Mouse (Mus musculus) brain, embryonic 18.5 days (tissue): ENCODE data around the gene Wdr59.

ENCODE experiments used
- DNase-seq: peaks from one replicate; pipeline ENCODE4 v3.0.0-alpha.2; 2012; ENCODE audit warnings: low read depth, low spot score

The Wdr59 gene

DNA sequence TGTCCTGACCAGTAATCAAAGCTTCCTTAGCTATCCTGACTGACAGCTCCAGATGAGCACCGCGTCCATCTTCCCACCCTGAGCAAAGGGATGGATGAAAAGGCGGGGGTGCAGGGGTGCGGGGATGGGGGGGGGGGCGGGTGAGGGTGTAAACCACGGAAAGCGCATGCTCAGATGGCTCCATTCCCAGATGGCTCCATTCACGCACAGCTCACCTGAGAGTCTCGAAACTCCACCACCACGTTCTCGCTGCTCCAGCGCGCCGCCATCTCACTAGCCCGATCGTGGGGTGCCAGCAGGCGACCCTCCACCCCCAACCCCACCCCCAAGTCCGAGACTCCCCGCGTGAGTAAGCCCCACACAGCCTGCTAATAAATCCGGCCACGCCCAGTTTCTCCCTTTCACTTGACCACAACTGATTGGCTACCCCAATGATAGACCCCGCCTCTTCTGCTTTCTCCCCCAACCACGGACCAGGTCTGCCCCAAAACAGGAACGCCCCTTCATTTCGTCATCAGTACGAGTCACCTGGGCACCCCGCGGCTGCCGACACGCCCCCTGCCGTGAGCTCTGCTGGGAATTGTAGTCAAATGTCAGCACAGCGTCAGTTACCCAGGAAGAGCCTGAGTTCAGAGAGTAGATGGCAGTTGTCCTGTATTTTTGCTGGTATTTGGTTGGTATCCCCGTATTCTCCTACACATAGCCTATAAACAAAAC lies at the start of gene Wdr59:
Gene Wdr59, minus strand, starts transcription at position 380 of the 717 bp plus-strand sequence.
- peak; percentile 95 for DNase-seq

DNA sequence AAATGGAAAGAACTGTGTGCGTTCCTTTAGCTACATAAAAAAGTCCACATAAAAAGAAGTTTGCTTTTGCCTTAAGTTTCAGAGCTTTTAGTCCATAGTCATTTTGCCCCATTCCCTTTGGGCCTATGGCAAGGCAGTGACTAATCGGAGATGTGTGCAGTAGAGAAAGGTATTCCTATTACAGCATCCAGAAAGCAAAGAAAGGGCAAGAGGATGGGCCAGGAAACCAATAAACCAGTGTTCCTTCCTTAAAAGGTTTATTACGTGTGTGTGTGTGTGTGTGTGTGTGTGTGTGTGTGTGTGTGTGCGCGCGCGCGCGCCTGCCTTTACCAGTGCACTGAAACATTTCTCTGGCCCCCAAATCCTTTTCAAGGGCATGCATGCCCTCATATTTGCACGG lies 49.8 kb upstream of the Wdr59 start:
- no peak for DNase-seq

DNA sequence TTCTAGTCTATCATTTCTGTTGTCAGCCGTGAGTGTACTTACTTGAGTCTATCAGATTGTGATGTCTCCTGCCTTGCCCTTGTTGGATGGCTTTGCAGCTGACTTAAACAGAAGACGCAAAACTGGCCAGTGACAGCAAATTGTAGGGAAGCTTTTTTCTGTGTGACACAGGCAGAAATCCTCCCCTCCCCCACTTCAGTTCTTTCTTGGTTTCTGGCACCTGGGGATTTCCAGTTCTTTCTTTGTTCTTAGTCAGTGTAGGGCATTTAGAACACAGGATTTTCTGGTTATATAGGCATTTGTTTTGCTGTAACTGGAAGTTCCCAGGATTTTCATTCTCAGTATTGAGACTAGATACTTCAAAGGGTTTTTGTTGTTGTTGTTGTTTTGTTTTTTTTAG lies 48.5 kb upstream of the Wdr59 start:
- no peak for DNase-seq

DNA sequence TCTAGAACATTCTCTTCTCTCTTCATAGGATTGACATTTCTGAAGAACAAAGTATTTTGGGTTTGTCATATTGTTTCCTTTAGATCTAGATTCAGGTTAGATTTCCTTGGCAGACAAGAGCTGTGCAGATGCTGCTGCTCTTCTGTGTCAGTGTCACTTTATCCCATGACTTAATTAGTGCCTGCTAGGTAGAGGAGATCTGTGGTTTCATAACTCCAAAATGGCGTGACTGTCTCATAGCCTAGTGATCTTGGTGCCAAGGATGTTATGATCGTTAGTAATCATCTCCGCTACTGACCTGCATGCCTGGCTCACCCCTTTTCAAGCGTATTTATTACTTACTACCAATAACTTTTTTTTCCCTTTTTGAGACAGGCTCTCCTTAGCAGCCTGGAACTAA lies 48.0 kb upstream of the Wdr59 start:
- no peak for DNase-seq

DNA sequence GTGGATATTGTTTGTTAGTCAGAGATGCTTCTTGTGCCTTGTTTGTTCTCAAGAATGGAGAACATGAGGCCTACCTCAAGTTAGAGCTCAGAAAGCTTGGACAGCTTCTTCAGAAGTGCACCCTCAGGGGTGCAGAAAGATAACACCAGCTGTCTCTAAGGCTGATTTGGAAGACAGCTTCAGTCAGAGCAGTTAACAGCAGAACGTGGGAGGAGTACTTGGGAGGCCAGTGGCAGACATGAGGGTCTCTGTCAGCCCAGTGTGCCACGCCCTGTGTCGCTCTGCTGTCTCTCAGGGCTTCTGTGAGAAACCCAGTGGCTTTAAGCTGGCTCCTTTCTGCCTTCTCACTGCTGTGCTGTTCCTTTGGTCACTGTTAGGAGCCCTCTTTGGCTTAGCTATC lies 46.1 kb upstream of the Wdr59 start:
- DNase-seq: no peak

DNA sequence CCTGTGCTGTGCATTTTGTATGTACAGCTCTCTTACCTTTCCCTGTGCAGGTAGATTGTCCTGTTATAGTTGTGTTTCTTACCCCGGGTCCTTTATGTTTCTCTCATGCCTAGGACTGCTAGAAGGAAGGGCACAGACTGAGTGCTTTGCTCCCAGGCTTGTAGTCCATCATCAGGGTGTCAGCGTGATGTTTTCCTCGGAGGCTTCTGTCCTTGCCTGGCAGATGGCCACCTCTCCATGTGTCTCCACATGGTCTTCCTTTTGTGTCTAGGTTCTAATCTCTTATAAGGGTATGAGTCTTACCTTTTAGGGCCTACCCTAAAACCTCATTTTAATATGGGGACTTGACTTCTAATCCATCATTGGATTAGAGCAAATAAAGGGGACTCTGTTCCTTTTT lies 45.7 kb upstream of the Wdr59 start:
- no peak for DNase-seq

DNA sequence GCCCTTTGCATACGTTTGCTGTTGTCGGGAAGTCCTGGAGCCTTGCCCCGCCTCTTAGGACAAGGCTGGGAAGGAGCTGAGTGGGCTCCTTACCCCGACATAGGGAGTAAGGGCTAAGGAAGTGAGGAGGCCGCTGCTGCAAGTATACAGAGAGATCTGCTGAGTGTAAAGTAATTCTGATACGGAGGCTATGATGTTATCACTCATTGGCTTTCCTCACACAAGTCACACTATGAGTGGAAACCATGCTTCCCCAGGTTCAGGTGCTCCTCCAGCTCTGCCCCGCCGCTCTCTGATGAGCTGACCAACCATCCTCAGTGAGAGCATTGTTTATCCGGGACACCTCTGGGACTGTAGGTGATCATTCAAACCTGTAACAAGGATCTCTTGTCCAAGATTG lies 44.4 kb upstream of the Wdr59 start:
- DNase-seq: no peak

DNA sequence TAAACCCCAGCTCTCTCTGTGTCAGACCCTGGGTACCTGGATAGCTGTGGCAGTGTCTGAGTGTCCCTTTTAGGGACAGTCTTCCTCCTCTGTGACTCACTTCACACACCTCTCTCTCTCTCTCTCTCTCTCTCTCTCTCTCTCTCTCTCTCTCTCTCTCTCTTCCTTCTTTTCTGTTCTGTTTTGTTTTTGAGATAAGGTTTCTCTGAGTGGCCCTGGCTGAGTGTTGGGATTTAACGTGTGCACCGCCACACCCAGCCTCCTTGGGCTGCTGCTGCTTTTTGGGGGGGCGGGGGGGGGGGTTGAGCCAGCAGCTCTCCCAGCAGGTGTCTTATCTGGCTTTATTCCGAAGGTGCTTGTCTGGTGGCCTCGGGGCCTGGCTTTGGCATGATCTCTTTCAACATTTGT lies 43.9 kb upstream of the Wdr59 start:
- DNase-seq: no peak

DNA sequence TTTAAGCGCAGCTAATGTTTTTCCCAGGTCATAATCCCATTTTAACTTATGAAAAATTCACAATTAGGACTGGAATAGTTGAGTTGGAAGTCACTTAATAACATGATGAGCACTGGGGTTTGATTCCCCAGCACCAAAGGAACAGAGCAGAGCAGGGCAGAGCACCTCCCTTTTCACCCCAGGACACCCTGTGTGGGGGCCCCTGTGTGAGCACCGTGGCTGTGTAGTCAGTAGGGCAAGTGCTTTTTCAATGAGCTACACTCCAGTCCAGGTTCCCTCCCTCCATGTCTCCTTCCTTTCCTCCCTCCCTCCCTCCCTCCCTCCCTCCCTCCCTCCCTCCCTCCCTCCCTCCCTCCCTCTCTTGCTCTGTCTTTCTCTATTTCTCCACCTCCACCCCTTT lies 42.2 kb upstream of the Wdr59 start:
- no peak for DNase-seq

DNA sequence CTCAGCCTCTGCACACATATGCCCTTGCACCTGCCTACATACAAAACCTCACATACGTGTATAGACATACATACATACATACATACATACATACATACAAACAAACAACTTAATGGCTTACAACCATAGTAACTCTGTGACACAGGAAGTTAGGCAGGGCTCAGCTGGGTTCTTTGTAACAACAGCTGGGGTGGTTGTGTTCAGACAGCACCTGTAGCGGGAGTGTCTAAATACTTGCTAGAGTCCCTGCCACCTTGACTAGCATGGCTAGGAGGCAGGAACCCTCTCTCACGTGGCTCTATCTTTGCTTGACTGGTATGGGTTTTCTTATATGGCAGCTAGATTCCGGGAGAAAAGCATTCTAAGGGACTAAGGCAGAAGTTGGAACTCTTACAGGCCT lies 41.8 kb upstream of the Wdr59 start:
- DNase-seq: no peak

DNA sequence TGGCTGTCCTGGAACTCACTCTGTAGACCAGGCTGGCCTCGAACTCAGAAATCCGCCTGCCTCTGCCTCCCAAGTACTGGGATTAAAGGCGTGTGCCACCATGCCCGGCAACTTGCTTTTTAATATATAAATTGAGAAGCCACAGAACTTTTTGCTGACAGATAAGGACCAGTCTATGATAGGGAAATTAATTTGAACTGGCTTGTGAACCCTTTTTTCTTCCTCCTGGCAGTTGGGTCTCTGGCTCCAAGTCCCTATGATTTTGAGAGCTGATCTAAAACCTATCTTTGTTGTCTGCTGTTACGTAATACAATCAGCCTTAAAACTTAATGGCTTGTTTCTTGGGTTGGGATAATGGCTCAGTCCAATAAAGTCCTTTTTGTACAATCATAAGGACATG lies 41.2 kb upstream of the Wdr59 start:
- DNase-seq: no peak

DNA sequence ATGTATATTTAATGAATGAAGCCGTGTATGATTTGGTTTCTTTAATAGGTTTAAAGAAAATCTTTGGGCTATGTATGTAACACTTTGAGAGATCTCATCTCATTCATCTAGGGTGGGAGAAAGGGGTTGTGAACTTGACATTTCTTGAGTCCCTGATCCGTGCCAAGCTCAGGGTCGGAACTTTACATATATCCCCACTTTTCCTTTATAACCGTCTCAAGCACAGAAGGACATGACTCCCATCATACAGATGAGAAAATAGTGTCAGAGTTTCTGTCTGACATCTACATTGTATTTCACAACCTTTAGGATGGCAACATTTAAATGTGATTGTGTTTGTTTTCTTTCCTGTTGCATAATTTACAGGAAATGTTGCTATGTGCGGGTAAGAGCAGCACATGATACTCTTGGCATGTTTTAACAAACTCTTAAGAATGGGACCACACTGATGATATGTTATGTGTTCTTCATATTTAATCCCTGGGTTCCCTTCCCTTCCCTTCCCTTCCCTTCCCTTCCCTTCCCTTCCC lies 40.4 kb upstream of the Wdr59 start:
- no peak for DNase-seq

DNA sequence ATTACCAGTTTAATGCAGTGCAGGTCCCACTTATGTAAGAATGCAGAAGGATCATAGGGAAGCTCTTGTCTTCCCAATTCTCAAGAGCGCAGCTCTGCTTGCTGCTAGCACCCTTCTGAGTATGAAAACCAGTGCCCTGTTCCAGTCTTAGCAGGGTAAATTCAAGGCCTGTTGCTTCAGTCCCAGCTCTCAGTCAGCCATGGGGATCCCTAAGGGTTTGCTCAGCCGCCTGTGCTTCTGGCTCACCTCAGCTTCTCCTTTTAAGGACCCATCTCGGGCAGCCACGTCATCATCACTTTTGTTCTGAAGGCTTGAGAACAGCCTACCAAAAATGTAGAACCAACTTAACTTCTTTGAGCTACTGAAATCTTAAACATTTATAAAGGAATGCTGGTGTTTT lies 39.9 kb upstream of the Wdr59 start:
- DNase-seq: no peak

DNA sequence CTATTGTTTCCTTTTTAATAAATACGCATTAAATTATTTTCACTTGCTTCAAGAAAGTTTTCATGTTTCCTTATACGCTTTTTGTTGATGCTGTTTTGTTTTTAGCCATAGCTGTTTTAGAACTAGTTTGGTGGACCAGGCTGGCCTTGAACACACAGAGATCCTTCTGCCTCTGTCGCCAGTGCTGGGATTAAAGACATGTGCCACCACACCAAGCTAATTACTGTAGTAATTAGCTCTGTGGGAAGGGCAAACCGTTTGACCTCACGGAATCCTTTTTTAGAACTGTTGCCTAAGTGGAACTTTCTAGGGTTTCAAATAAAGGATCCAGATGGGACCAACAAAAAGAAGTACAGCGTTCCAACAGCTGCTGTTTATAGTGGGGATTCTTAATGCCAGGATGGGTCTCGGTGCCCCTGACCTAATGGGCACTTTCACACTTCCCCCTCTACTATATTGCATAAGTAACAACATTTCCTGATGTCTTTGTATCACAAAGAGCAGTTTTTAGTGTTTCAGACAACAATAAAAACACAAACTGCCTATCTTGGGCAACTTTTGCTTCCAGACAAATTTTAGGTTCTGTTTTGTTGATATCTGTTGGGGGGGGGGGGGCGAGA lies 29.7 kb upstream of the Wdr59 start:
- DNase-seq: no peak

DNA sequence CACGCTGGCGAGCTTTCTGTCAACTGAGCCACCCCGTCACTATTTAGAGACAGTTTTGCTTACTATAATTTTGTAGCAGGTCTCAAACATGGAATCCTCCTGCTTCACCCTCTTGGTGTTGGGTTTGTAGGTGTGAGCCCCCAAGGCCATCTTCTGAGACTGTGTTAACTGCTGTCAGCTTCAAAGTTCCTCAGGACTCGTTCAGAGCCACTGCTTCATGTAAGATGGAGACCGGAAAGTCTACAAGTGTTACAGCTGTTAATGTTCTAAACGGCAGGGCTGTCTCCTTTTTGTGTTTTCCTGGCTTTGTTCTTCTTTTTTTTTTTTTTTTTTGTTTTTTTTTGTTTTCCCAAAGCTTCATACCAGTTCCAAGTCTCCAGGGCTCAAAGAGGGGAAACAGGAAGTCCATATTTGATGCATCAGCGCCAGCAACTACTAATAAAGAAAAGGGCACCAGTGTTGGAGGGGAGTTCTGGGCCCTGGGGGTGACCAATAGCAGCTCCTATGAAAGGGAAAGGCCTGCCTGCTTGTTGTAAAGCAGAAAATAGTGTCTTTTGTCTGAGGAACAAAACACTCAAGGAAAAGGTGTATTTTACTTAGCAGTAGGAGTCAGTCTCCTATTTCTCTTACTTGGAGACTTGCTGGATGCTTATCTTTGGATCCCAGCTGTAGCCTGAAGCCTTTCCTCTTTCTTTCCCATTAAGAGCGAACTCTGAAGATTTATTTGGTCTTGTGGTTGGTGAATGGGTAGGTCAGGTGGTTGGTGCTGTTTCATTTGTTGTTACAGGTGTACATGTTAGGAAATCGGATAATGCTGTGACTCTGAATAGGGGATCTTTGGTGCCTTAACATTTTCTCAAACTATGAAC lies 28.3 kb upstream of the Wdr59 start:
- DNase-seq: no peak

DNA sequence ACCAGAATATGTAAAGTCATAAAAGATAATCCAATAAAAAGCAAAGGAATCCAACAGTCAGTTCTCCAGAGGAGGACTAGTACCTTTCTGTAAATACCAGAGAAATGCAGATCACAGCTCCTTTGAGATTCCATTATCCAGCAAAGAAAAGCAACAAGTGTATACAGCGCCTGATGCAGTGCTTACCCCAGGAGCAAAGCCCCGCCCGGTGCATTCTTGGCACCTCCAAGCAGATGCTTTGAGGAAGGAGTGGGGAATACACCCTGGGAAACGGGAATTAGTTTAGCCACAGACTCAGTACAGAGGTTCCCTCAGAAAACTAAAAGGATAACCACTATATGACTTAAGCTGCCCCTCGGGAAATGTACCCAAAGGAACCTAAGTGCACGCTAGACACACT lies 26.3 kb upstream of the Wdr59 start:
- no peak for DNase-seq

DNA sequence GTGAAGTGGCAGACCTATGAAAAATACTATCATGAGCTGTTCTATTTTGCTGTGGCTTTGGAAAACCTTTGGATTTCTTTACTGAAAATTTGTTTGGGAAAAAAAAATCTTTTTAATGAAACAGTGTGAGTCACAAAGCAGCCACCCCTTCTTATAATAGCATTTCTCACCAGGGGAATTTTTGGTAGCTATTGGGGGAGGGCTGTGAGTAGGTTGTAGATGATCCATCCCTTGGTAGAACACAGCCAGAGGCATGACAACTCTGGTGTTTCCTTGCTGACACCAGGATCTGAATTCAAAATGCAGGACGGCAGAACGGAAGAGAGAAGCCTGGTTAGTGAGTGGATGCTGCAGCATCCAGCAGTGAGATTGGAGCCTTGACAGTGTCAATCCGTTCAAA lies 25.3 kb upstream of the Wdr59 start:
- no peak for DNase-seq

DNA sequence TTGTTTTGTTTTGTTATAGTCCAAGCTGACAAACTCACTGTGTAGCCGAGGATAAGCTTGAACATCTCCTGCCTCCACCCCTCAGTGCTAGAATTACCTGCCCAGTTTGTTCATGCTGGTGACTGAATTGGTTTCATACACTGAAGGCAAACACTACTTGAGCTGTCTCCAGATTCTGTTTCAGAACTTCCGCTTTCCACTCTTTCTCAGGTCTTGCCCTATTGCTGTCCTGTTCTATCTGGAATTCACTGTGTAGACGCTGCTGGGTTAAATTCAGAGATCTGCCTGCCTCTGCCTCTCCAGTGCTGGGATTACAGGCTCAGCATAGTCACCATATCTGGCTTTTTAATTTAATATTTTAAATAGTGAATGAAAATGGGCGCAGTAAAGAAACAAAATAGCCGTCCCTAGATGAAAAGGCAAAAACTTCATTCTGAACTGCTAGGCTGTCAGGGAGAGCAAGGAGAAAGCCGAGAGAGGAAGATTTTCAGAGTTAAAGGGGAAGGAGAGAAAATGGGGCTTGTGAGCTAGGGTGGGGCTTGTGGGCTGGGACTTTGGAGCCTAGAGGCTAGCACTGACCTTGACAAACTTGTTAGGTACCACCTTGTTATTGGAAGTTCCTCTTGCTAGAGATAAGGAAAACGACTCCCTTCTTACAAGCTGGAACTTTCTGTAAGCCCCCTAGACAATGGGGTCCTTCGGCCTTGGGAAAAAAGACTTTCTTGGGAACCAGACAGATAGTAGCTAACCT lies 23.7 kb upstream of the Wdr59 start:
- DNase-seq: no peak

DNA sequence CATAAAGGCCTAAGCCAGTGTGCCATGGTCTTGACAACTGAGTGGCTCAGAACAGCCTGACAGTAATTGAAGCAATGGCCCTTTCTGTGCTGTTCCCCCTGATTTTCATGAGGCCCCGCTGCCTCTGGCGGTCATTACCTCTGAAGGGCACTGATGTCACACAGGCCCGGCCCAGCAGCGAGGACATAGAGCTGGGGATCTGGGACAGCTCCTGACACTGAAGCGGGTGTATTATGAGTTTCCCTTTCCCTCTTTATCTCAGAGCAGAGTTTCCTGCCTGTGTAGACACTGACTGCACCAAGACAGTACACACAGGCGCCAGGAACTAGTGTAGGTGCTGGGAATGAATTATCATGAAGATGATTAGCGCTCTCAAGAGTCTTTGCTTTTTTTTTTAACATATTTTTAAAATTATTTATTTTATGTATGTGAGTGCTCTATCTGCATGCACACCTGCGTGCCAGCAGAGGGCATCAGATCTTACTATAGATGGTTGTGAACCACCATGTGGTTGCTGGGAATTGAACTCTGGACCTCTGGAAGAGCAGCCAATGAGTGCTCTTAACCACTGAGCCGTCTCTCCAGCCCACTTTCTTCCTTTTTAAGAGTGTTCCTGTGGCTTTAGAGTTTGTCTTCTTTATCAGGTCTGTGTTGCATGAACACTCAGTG lies 22.0 kb upstream of the Wdr59 start:
- no peak for DNase-seq

DNA sequence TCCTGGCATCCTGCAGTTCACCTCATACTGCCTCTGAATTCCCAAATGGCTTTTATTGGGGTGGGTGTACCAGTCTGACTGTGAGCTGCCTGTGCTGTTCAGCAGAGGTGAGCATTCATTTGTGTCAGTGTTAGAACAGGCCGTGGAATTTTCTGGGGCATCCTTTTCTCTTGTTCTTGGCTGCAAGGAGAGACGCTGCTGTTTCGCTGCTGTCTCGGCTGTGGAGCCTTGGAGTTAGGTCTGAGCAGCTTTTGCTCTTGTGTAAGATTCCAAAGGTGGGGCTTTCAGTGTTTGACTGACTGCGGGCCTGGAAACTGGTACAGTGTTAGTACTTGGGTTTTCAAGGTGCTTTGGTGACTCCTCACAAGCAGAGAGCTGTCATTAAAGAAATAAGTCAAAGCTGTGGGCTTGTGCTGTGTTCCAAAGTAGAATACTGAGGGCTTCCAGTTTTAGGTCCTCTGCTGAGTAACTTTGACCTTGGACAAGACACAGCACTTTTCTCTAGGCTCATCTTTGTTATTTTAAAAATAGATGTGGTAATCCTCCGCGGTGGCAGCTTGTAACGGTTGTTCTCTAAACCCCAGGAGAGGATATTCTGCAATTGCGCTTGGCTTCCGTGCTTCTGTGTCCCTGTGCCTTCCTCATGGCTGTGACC lies 17.7 kb upstream of the Wdr59 start:
- no peak for DNase-seq

DNA sequence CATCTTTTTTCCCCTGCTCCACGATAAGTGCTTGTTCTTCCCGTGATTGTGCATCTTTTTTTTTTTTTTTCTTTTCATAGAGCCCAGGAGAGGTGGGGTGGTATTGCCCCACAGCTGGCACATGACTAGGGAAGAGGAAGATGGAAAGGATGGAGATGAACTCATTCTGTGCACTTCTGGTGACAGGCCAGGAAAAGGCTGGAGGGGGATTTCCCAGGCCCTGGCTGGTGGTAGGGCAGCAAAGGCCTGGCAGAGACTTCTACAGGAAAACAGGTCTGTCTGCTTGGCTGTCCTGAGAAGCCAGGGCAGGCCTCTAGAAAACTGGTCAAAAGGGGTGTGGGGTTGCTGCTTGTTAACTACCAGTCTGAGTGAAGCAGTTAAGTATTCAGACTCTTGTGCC lies 16.3 kb upstream of the Wdr59 start:
- DNase-seq: no peak
